Mouse (Mus musculus): ENCODE data around the gene Acmsd. TPM values are rescaled to one million over a fixed set of nuclear protein-coding genes. Genes with fewer than 3 reads are reported as not detected.

Acmsd gene
- polyA plus RNA-seq, 1 experiment: not detected

GRCm38 (mm10) chr1:127816381-127816780 is 87.2 kb downstream of the Acmsd start:
- Histone ChIP-seq H3K9ac (ENCODE audit: low read depth, poor library complexity, severe bottlenecking) (no peak overlapping the region), H3K27me3 (ENCODE audit: control insufficient read depth, insufficient read depth, low read length, poor library complexity, severe bottlenecking) (no peaks in the 10 kb centered on the region), H3K4me3 (ENCODE audit: low read depth, low read length) (no peak overlapping the region), H3K36me3 (ENCODE audit: control insufficient read depth, insufficient read depth, low read length, poor library complexity, severe bottlenecking) (no peaks in the 10 kb centered on the region), H3K9me3 (replicated peaks; ENCODE audit: control insufficient read depth, insufficient read depth, low read length, poor library complexity, severe bottlenecking) (no peaks in the 10 kb centered on the region), H3K27ac (ENCODE audit: insufficient read depth, low read length) (no peak overlapping the region), H3K4me1 (ENCODE audit: control insufficient read depth, insufficient read depth, low read length) (no peaks in the 10 kb centered on the region)
- TF ChIP-seq POLR2A (IDR thresholded peaks at IDR 0.05; ENCODE audit: insufficient read depth, low read length) (no peak), CTCF (IDR thresholded peaks at IDR 0.05; ENCODE audit: low read depth, low read length) (no peak), EP300 (IDR thresholded peaks at IDR 0.05; ENCODE audit: insufficient read depth, low read depth, low read length) (no peak)

Other genes with a start within 250 kb of the Acmsd start
- 0.24 and 1.6 TPM in 2 replicates for gene Tmem163, start 49.9 kb upstream of the Acmsd start, polyA plus RNA-seq (2011; ENCODE audit: insufficient read depth, insufficient read length, low read depth, missing spikeins)
- gene Ccnt2, start 44.8 kb downstream of the Acmsd start, polyA plus RNA-seq (2011; ENCODE audit: insufficient read depth, insufficient read length, low read depth, missing spikeins): 115 and 120 TPM in 2 replicates
- not detected in 2 replicates for gene Map3k19, start 125.6 kb downstream of the Acmsd start, polyA plus RNA-seq (2011; ENCODE audit: insufficient read depth, insufficient read length, low read depth, missing spikeins)
- gene Rab3gap1, start 139.4 kb downstream of the Acmsd start, polyA plus RNA-seq (2011; ENCODE audit: insufficient read depth, insufficient read length, low read depth, missing spikeins): 24.0 and 28.3 TPM in 2 replicates